Mouse (Mus musculus) gastrocnemius, adult 2 months (tissue): Measurements from ENCODE around the gene Lamb3. TPM values are rescaled to one million over a fixed set of nuclear protein-coding genes. Genes with fewer than 3 reads are reported as not detected.

Experiments used
- DNase-seq: peaks from one replicate; pipeline ENCODE4 v3.0.0; 2022
- H3K27ac ChIP-seq: fragments of 200-600 bp; 2 replicates; pipeline ENCODE4 v1.8.1; 2022; ENCODE audit warnings: mild to moderate bottlenecking
- H3K4me3 ChIP-seq: fragments of 200-600 bp; 2 replicates; pipeline ENCODE4 v1.8.1; 2022; ENCODE audit warnings: mild to moderate bottlenecking, moderate library complexity
- CTCF ChIP-seq: fragments of 200-600 bp; IDR thresholded peaks from 2 replicates; pipeline ENCODE4 v1.8.1; 2022; ENCODE audit warnings: antibody characterized with exemption, mild to moderate bottlenecking, moderate library complexity
- intact Hi-C: fragments of 180-260 bp; cut with DNase I; formaldehyde crosslinking; loops from one replicate; pipeline ENCODE4 v1.15.1; 2025
- total RNA-seq, 2 experiments: library from RNA; stranded (reverse); gene quantifications; 2 replicates each; pipeline ENCODE4 v1.2.3; 2021

Lamb3 gene
- total RNA-seq, 2 experiments from 2014 or later, result 3.7 to 5.4 TPM

- intact Hi-C loops, result no loop called here
- Histone ChIP-seq H3K4me3 (no peak overlapping the region), H3K27ac (no peak overlapping the region)
- no peak for DNase-seq
- no peak for TF ChIP-seq CTCF
These were observed 90.8 kb downstream of the Lamb3 start for GRCm38 (mm10) chr1:193298141-193298765.

- DNase-seq, result no peak
- intact Hi-C loops, result no loop called here
- no peak for TF ChIP-seq CTCF
- no peak overlapping the region for H3K4me3 ChIP-seq
- H3K27ac ChIP-seq, result no peak overlapping the region
These were observed 92.5 kb downstream of the Lamb3 start for GRCm38 (mm10) chr1:193299995-193300394.

DNA sequence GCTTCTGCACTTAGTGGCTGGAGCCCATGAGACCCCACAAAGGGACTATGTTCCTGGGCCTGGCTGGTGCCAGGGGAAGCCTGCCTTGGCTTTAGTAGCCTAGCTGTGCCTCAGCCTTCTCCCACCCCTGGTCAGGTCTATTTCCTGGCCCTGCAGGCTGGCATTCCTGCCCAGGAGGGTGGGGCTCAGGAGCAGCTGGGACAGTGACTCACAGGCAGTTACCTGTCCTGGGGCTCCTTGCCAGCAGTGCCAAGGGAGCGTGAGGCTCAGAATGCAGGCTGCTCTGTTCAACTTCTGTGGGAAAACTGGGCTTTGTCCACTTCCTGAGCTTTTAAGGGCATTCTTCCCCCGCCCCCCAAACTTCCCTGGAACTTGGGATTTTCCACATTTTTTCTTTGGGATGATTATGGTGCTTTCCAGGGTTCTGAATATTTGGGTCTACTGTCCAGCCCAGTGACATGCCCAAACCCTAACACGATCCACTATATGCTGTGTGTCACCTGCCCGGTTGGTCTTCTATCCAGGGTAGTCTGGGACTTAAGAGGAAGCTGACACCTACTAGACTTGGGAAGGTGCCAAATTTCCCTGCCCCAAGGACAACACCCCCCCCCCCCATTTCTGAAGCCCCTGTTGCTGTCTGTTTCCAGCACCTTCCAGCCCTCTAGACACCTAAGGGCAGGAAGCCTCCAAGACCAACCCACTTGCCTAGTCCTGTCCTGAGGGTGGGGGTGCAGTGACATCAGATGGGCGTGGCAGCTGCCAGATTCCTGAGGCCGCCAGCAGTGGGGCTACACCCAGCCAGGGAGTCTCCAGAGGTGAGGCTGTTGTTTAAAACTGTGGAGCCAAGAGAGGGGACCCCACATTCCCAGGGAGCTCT, 94.0 kb downstream of the Lamb3 start:
- Histone ChIP-seq H3K4me3 (no peak overlapping the region), H3K27ac (no peak overlapping the region)
- intact Hi-C loops, result no loop called here
- no peak for DNase-seq
- TF ChIP-seq CTCF, result no peak

DNA sequence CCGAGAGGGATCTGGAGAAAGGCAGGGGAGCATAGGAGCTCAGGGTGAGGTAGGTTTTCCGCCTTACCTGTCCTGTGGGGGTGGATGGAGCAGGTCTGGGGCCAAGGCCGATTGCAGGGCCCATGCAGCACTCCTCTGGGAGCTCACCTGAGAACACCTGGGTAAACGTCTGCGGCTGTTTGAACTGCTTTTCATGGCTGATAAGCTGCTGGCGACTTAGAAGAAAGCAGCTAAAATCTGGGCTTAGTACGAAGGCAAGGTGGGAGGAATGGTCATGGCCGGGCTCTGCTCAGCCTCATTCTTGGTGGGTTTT, 94.5 kb downstream of the Lamb3 start:
- no peak overlapping the region for H3K4me3 ChIP-seq

DNA sequence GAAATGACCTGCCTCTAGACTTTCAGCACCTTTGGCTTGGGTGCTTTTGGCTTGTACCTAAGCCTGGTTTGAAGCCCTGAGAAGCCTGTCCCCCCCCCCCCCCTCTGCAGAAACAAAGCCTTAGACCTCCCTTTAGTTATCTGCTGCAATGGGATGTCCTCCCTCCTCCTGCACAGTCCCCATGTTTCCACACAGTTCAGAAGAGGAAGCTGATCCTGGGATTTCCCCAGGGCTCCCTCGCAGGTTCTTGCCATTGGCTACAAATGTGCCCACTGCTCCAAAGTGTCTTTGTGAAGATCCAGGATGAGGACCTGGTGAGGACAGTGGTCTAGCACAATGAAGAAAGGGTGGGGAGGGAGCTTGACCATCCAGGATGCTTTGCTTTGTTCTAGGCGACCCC, 95.6 kb downstream of the Lamb3 start:
- Histone ChIP-seq H3K27ac (no peak overlapping the region), H3K4me3 (no peak overlapping the region)
- no peak for TF ChIP-seq CTCF
- no peak for DNase-seq
- intact Hi-C loops, result no loop called here

More for the DNA sequence above, 94.5 kb downstream of the Lamb3 start:
- no peak for TF ChIP-seq CTCF
- no peak for DNase-seq
- H3K27ac ChIP-seq, result no peak overlapping the region
- intact Hi-C loops, result no loop called here

DNA sequence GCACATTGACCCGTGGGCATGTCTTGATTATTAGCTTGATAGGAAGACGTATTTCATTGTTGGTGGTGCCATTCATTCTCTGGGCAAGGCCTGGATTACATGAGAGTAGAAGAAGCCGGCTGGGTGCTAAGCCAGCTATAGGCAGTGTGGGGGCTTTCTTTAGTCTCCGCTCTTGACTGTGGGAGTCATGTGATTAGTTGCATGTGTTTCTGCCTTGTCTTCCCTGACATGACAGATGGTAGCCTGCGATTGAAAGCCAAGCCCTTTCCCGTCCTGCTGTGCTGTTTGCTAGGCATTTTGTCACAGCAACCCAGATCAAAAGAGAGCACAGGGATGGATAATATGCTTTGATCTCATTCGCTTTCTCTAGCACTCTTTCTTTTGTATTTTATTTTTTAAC, 97.9 kb downstream of the Lamb3 start:
- TF ChIP-seq CTCF, result no peak
- Histone ChIP-seq H3K27ac (no peak overlapping the region), H3K4me3 (no peak overlapping the region)
- intact Hi-C loops, result loop anchor here (2.0 kb wide), 1 partner anchor 23 kb away; no protein-coding TSS in a partner anchor
- no peak for DNase-seq

- intact Hi-C loops, result no loop called here
- Histone ChIP-seq H3K27ac (no peak overlapping the region), H3K4me3 (no peak overlapping the region)
- DNase-seq, result no peak
- no peak for TF ChIP-seq CTCF
These were observed 99.3 kb downstream of the Lamb3 start for GRCm38 (mm10) chr1:193306832-193307231.

DNA sequence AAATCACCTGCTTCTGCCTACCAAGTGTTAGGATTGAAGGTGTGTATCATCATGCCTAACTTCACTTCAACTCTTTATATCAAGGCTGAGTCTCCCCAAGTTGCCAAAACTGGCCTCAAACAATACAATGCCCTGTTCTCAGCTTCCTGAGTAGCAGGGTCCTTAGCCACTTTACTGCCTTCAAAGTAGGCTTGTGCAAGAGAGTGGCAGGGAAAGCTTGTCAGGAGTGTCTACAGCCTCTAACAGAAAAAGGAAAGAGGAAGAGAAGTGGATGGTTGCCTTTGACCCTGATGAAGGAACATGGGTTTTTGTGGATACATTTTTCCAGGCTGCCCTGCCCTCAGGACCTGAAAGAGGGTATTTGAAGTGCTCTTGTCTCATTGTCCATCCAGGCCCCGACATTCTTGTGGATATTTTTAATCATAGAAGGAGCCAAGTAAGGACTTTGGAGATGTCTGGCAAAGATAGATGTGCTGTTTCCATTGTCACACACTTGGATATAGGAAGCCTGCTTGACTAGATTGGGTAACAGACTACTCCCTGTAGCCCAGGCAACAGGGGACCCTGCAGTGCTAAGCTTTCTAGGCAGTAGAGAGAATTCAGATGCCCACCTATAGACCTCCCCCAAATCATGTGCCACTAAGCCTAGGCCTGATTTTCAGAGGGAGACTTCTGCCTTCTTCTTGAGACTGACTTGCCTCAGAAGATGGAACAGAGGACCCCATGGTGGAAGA, 102.5 kb downstream of the Lamb3 start:
- Histone ChIP-seq H3K4me3 (no peak overlapping the region), H3K27ac (no peak overlapping the region)
- TF ChIP-seq CTCF, result no peak
- intact Hi-C loops, result no loop called here
- DNase-seq, result no peak

- TF ChIP-seq CTCF, result no peak
- no peak for DNase-seq
- H3K27ac ChIP-seq, result no peak overlapping the region
- H3K4me3 ChIP-seq, result no peak overlapping the region
- intact Hi-C loops, result no loop called here
These were observed 103.1 kb downstream of the Lamb3 start for GRCm38 (mm10) chr1:193310519-193311085.

DNA sequence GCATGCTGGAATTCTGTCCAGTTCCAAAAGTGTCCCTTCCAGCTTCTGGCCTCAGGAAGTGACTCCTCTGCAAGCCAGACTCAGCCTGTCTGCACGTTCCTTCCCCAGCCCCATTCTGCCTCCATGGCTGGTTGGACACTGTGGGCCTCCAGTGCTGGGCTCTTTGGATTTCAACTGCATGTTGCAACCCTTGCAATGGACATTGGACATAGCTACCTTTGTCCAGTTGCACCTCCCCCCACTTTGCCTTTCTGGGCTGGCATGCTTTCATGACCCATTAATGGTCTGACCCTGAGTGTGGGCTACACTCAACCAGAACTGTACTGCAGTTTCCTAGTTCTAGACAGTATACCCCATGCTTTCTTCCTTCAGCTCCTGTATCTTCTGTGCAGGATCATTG, 104.1 kb downstream of the Lamb3 start:
- no peak for TF ChIP-seq CTCF
- H3K4me3 ChIP-seq, result no peak overlapping the region
- intact Hi-C loops, result no loop called here
- no peak for DNase-seq
- H3K27ac ChIP-seq, result no peak overlapping the region

- Histone ChIP-seq H3K4me3 (no peak overlapping the region), H3K27ac (peak overlapping the region; percentile 95)
- TF ChIP-seq CTCF, result no peak
- intact Hi-C loops, result loop anchor here (1.0 kb wide), 1 partner anchor 43 kb away; the partner anchor contains the start of gene G0s2
- peak; percentile 94 for DNase-seq
These were observed 108.3 kb downstream of the Lamb3 start for GRCm38 (mm10) chr1:193315705-193316357.

DNA sequence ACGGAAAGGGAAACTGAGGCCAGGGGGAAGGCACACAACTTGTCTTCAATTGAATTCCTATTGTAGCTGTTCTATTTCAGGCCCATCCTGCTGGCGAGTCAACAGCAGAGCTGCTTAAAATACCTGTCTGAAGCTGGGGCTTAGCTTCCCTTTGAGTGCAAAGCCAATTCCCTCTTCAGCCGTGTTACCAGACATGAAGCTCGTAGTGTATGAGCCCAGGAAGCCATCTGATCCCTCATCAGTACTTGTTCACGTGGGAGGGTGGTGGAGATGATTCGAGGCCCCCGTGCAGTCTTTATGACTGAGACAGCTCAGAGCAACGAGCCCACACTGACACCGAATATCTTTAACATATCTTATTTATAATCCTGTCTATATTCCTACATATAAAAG, 108.9 kb downstream of the Lamb3 start:
- TF ChIP-seq CTCF, result no peak
- Histone ChIP-seq H3K4me3 (no peak overlapping the region), H3K27ac (peak overlapping the region; percentile 95)
- DNase-seq, result peak; percentile 71
- intact Hi-C loops, result loop anchor here (1.0 kb wide), 1 partner anchor 43 kb away; the partner anchor contains the start of gene G0s2
